Mouse (Mus musculus): ENCODE measurements around the gene Mpdu1.

- no peak for TF ChIP-seq POLR2A (IDR thresholded peaks at IDR 0.05; ENCODE audit: low read depth, low read length)
- TF ChIP-seq CTCF (IDR thresholded peaks at IDR 0.05; ENCODE audit: extremely low read depth, insufficient read length, insufficient replicate concordance, low read depth, low read length): peak; percentile 35; the same call in 1 of the 2 replicates
Observed at GRCm38 (mm10) chr11:69698574-69698973, 36.1 kb upstream of the Mpdu1 start.

All from small intestine, adult 2 months (tissue).